Mouse (Mus musculus): ENCODE measurements around the gene Slc41a3. TPM values are rescaled to one million over a fixed set of nuclear protein-coding genes. Genes with fewer than 3 reads are reported as not detected.
"Not testable (repeated sequence)": the region's sequence is repeated elsewhere in the genome, so short reads cannot be mapped to it uniquely, and the experiment has no call there.

Slc41a3 gene
- polyA plus RNA-seq, 1 experiment from 2014 or later = 43.0 TPM

- whole genome bisulfite sequencing = 52% methylated on average over 5 of the region's 5 CpGs
- H3K9me3 ChIP-seq (ENCODE audit: control insufficient read depth, low read length) = no peaks in the 10 kb centered on the region
- peaks cover 61% of the 10 kb centered on the region for H3K4me1 ChIP-seq (replicated peaks; ENCODE audit: control insufficient read depth, insufficient read depth, low read length)
- peak overlapping the region; percentile 39 for H3K4me3 ChIP-seq (ENCODE audit: low read depth, low read length)
- DNase-seq (ENCODE audit: low spot score) (no peak), ATAC-seq (replicated peaks; ENCODE audit: low FRiP score) (no peak)
- peak overlapping the region; percentile 94 for H3K27ac ChIP-seq (ENCODE audit: low read depth, low read length)
- H3K4me2 ChIP-seq = peak overlapping the region; percentile 63
- peaks cover 18% of the 10 kb centered on the region for H3K36me3 ChIP-seq (ENCODE audit: control insufficient read depth, insufficient read depth, low read length)
- peak overlapping the region; percentile 68 for H3K9ac ChIP-seq (ENCODE audit: low read depth, low read length)
- no peaks in the 10 kb centered on the region for H3K27me3 ChIP-seq (replicated peaks; ENCODE audit: control insufficient read depth, insufficient read depth, low read length)
Observed at GRCm38 (mm10) chr6:90623456-90623836, 18.9 kb downstream of the Slc41a3 start.

- no peaks in the 10 kb centered on the region for H3K27me3 ChIP-seq (replicated peaks; ENCODE audit: control insufficient read depth, insufficient read depth, low read length)
- peak overlapping the region; percentile 63 for H3K4me2 ChIP-seq
- ATAC-seq (replicated peaks; ENCODE audit: low FRiP score) (no peak), DNase-seq (ENCODE audit: low spot score) (no peak)
- peak overlapping the region; percentile 68 for H3K9ac ChIP-seq (ENCODE audit: low read depth, low read length)
- H3K4me3 ChIP-seq (ENCODE audit: low read depth, low read length) = peak overlapping the region; percentile 39
- 47% methylated on average over 6 of the region's 6 CpGs for WGBS
- H3K36me3 ChIP-seq (ENCODE audit: control insufficient read depth, insufficient read depth, low read length) = peaks cover 24% of the 10 kb centered on the region
- H3K27ac ChIP-seq (ENCODE audit: low read depth, low read length) = peak overlapping the region; percentile 94
- peaks cover 53% of the 10 kb centered on the region for H3K4me1 ChIP-seq (replicated peaks; ENCODE audit: control insufficient read depth, insufficient read depth, low read length)
- H3K9me3 ChIP-seq (ENCODE audit: control insufficient read depth, low read length) = no peaks in the 10 kb centered on the region
Observed at GRCm38 (mm10) chr6:90624184-90624583, 19.7 kb downstream of the Slc41a3 start.

- Histone ChIP-seq H3K9me3 (ENCODE audit: control insufficient read depth, low read length) (no peaks in the 10 kb centered on the region), H3K4me1 (replicated peaks; ENCODE audit: control insufficient read depth, insufficient read depth, low read length) (peaks cover 50% of the 10 kb centered on the region), H3K27ac (ENCODE audit: low read depth, low read length) (peak overlapping the region; percentile 94), H3K27me3 (replicated peaks; ENCODE audit: control insufficient read depth, insufficient read depth, low read length) (no peaks in the 10 kb centered on the region), H3K4me3 (ENCODE audit: low read depth, low read length) (peak overlapping the region; percentile 39), H3K9ac (ENCODE audit: low read depth, low read length) (peak overlapping the region; percentile 68), H3K36me3 (ENCODE audit: control insufficient read depth, insufficient read depth, low read length) (peaks cover 24% of the 10 kb centered on the region), H3K4me2 (peak overlapping the region; percentile 63)
- peak; percentile 46 for DNase-seq (ENCODE audit: low spot score)
- ATAC-seq (replicated peaks; ENCODE audit: low FRiP score) = peak; percentile 37
- WGBS = 42% methylated on average over 11 of the region's 11 CpGs
Observed at GRCm38 (mm10) chr6:90624733-90625132, 20.2 kb downstream of the Slc41a3 start.

GRCm38 (mm10) chr6:90625207-90625994 is 20.9 kb downstream of the Slc41a3 start:
- H3K27me3 ChIP-seq (replicated peaks; ENCODE audit: control insufficient read depth, insufficient read depth, low read length) = no peaks in the 10 kb centered on the region
- H3K9ac ChIP-seq (ENCODE audit: low read depth, low read length) = peak overlapping the region; percentile 68

GRCm38 (mm10) chr6:90627556-90627955 is 23.0 kb downstream of the Slc41a3 start:
- no peak overlapping the region for H3K4me2 ChIP-seq
- no peak overlapping the region for H3K4me3 ChIP-seq (ENCODE audit: low read depth, low read length)
- H3K4me1 ChIP-seq (replicated peaks; ENCODE audit: control insufficient read depth, insufficient read depth, low read length) = peaks cover 26% of the 10 kb centered on the region
- H3K27me3 ChIP-seq (replicated peaks; ENCODE audit: control insufficient read depth, insufficient read depth, low read length) = no peaks in the 10 kb centered on the region
- WGBS = 81% methylated on average over 4 of the region's 4 CpGs
- no peak overlapping the region for H3K27ac ChIP-seq (ENCODE audit: low read depth, low read length)
- no peak for ATAC-seq (replicated peaks; ENCODE audit: low FRiP score)
- DNase-seq (ENCODE audit: low spot score) = no peak
- H3K9ac ChIP-seq (ENCODE audit: low read depth, low read length) = no peak overlapping the region; the same call in 1 of the 2 replicates
- H3K9me3 ChIP-seq (ENCODE audit: control insufficient read depth, low read length) = no peaks in the 10 kb centered on the region
- peaks cover 30% of the 10 kb centered on the region for H3K36me3 ChIP-seq (ENCODE audit: control insufficient read depth, insufficient read depth, low read length)

More at GRCm38 (mm10) chr6:90625207-90625994, 20.9 kb downstream of the Slc41a3 start:
- Histone ChIP-seq H3K9me3 (ENCODE audit: control insufficient read depth, low read length) (no peaks in the 10 kb centered on the region), H3K36me3 (ENCODE audit: control insufficient read depth, insufficient read depth, low read length) (peaks cover 28% of the 10 kb centered on the region), H3K4me2 (peak overlapping the region; percentile 63), H3K27ac (ENCODE audit: low read depth, low read length) (peak overlapping the region; percentile 94), H3K4me1 (replicated peaks; ENCODE audit: control insufficient read depth, insufficient read depth, low read length) (peaks cover 46% of the 10 kb centered on the region), H3K4me3 (ENCODE audit: low read depth, low read length) (peak overlapping the region; percentile 39; the same call in 1 of the 2 replicates)
- ATAC-seq (replicated peaks; ENCODE audit: low FRiP score) = no peak
- WGBS = 79% methylated on average over 7 of the region's 7 CpGs
- DNase-seq (ENCODE audit: low spot score) = no peak

GRCm38 (mm10) chr6:90629506-90629905 is 25.0 kb downstream of the Slc41a3 start:
- no peak overlapping the region for H3K27ac ChIP-seq (ENCODE audit: low read depth, low read length)
- DNase-seq (ENCODE audit: low spot score) (no peak), ATAC-seq (replicated peaks; ENCODE audit: low FRiP score) (no peak)
- H3K9ac ChIP-seq (ENCODE audit: low read depth, low read length) = no peak overlapping the region
- H3K9me3 ChIP-seq (ENCODE audit: control insufficient read depth, low read length) = no peaks in the 10 kb centered on the region
- WGBS = 71% methylated on average over 6 of the region's 6 CpGs
- H3K4me1 ChIP-seq (replicated peaks; ENCODE audit: control insufficient read depth, insufficient read depth, low read length) = peaks cover 11% of the 10 kb centered on the region
- H3K36me3 ChIP-seq (ENCODE audit: control insufficient read depth, insufficient read depth, low read length) = peaks cover 30% of the 10 kb centered on the region
- H3K4me3 ChIP-seq (ENCODE audit: low read depth, low read length) = no peak overlapping the region
- no peaks in the 10 kb centered on the region for H3K27me3 ChIP-seq (replicated peaks; ENCODE audit: control insufficient read depth, insufficient read depth, low read length)
- no peak overlapping the region for H3K4me2 ChIP-seq

- H3K27ac ChIP-seq (ENCODE audit: low read depth, low read length) = no peak overlapping the region
- no peaks in the 10 kb centered on the region for H3K27me3 ChIP-seq (replicated peaks; ENCODE audit: control insufficient read depth, insufficient read depth, low read length)
- H3K9ac ChIP-seq (ENCODE audit: low read depth, low read length) = no peak overlapping the region
- H3K9me3 ChIP-seq (ENCODE audit: control insufficient read depth, low read length) = no peaks in the 10 kb centered on the region
- peaks cover 6% of the 10 kb centered on the region for H3K4me1 ChIP-seq (replicated peaks; ENCODE audit: control insufficient read depth, insufficient read depth, low read length)
- H3K4me2 ChIP-seq = no peak overlapping the region
- H3K4me3 ChIP-seq (ENCODE audit: low read depth, low read length) = no peak overlapping the region
- no peak for ATAC-seq (replicated peaks; ENCODE audit: low FRiP score)
- H3K36me3 ChIP-seq (ENCODE audit: control insufficient read depth, insufficient read depth, low read length) = peaks cover 28% of the 10 kb centered on the region; the same call in 1 of the 2 replicates
- DNase-seq (ENCODE audit: low spot score) = no peak
- WGBS = 86% methylated on average over 7 of the region's 7 CpGs
Observed at GRCm38 (mm10) chr6:90630427-90630826, 25.9 kb downstream of the Slc41a3 start.

- H3K9ac ChIP-seq (ENCODE audit: low read depth, low read length); H3K27me3 ChIP-seq (replicated peaks; ENCODE audit: control insufficient read depth, insufficient read depth, low read length); DNase-seq (ENCODE audit: low spot score); H3K4me2 ChIP-seq; H3K4me3 ChIP-seq (ENCODE audit: low read depth, low read length); ATAC-seq (replicated peaks; ENCODE audit: low FRiP score); H3K9me3 ChIP-seq (ENCODE audit: control insufficient read depth, low read length); H3K4me1 ChIP-seq (replicated peaks; ENCODE audit: control insufficient read depth, insufficient read depth, low read length); H3K27ac ChIP-seq (ENCODE audit: low read depth, low read length): not testable (repeated sequence)
- H3K36me3 ChIP-seq (ENCODE audit: control insufficient read depth, insufficient read depth, low read length) = peaks cover 22% of the 10 kb centered on the region; the same call in 1 of the 2 replicates
- 84% methylated on average over 3 of the region's 3 CpGs for whole genome bisulfite sequencing
Observed at GRCm38 (mm10) chr6:90632526-90632925, 28.0 kb downstream of the Slc41a3 start.

GRCm38 (mm10) chr6:90635081-90635480 is 30.6 kb downstream of the Slc41a3 start:
- no peak overlapping the region for H3K27ac ChIP-seq (ENCODE audit: low read depth, low read length)
- peaks cover 3% of the 10 kb centered on the region; the same call in 1 of the 2 replicates for H3K4me1 ChIP-seq (replicated peaks; ENCODE audit: control insufficient read depth, insufficient read depth, low read length)
- no peak for DNase-seq (ENCODE audit: low spot score)
- H3K9ac ChIP-seq (ENCODE audit: low read depth, low read length) = no peak overlapping the region
- H3K36me3 ChIP-seq (ENCODE audit: control insufficient read depth, insufficient read depth, low read length) = peaks cover 22% of the 10 kb centered on the region; the same call in 1 of the 2 replicates
- no peak overlapping the region for H3K4me2 ChIP-seq
- no peak for ATAC-seq (replicated peaks; ENCODE audit: low FRiP score)
- no peaks in the 10 kb centered on the region for H3K27me3 ChIP-seq (replicated peaks; ENCODE audit: control insufficient read depth, insufficient read depth, low read length)
- H3K4me3 ChIP-seq (ENCODE audit: low read depth, low read length) = no peak overlapping the region
- 36% methylated on average over 4 of the region's 4 CpGs for WGBS
- H3K9me3 ChIP-seq (ENCODE audit: control insufficient read depth, low read length) = no peaks in the 10 kb centered on the region
